Mouse (Mus musculus): ENCODE data around the gene Tgfbrap1.
"Not testable (repeated sequence)": the region's sequence is repeated elsewhere in the genome, so short reads cannot be mapped to it uniquely, and the experiment has no call there.

The Tgfbrap1 gene

GRCm38 (mm10) chr1:43015153-43015685 is 83.2 kb downstream of the Tgfbrap1 start:
- DNase-seq (ENCODE audit: low spot score) = not testable (repeated sequence)

GRCm38 (mm10) chr1:43010461-43010860 is 88.0 kb downstream of the Tgfbrap1 start:
- DNase-seq (ENCODE audit: low spot score) = no peak

GRCm38 (mm10) chr1:43006524-43006923 is 91.9 kb downstream of the Tgfbrap1 start:
- no peak for DNase-seq (ENCODE audit: low spot score)

- no peak for DNase-seq (ENCODE audit: low spot score)
These were observed 92.4 kb downstream of the Tgfbrap1 start for GRCm38 (mm10) chr1:43006051-43006514.

Measured in ovary, postnatal 36 days (tissue).